Mouse (Mus musculus) Muller cell, postnatal 12 days (primary cell): ENCODE measurements at regions not wholly inside any gene's neighbourhood (a gene's known extent, or its start where the extent isn't known, plus 50 kb on each side); places are given as distances from the start of the nearest gene placed in this dataset.

Experiments used
- DNase-seq: peaks from one replicate; pipeline ENCODE4 v3.0.0-alpha.2; 2015; ENCODE audit errors: inconsistent ontology term

GRCm38 (mm10) chr15:10767535-10767934 is 53.1 kb upstream of the Rai14 start:
- DNase-seq, result no peak

GRCm38 (mm10) chr15:10770410-10771310 is 56.2 kb upstream of the Rai14 start:
- no peak for DNase-seq

- DNase-seq, result no peak
These were observed 56.9 kb upstream of the Rai14 start for GRCm38 (mm10) chr15:10771311-10771690.

GRCm38 (mm10) chr15:10779941-10780620 is 65.7 kb upstream of the Rai14 start:
- DNase-seq, result no peak

GRCm38 (mm10) chr15:10789371-10789770 is 74.9 kb upstream of the Rai14 start:
- DNase-seq, result no peak

GRCm38 (mm10) chr15:10790862-10791497 is 76.6 kb upstream of the Rai14 start:
- no peak for DNase-seq

- peak; percentile 93 for DNase-seq
These were observed 77.2 kb upstream of the Rai14 start for GRCm38 (mm10) chr15:10791516-10792112.

- no peak for DNase-seq
These were observed 77.7 kb upstream of the Rai14 start for GRCm38 (mm10) chr15:10792156-10792555.

GRCm38 (mm10) chr15:10795126-10795792 is 80.8 kb upstream of the Rai14 start:
- DNase-seq, result no peak

- no peak for DNase-seq
These were observed 85.2 kb upstream of the Rai14 start for GRCm38 (mm10) chr15:10799656-10800055.

- no peak for DNase-seq
These were observed 99.8 kb upstream of the Rai14 start for GRCm38 (mm10) chr15:10814195-10814594.

- no peak for DNase-seq
These were observed 100.3 kb upstream of the Rai14 start for GRCm38 (mm10) chr15:10814709-10815108.

GRCm38 (mm10) chr15:10816213-10816621 is 101.8 kb upstream of the Rai14 start:
- peak; percentile 82 for DNase-seq

GRCm38 (mm10) chr15:10818216-10818615 is 103.8 kb upstream of the Rai14 start:
- peak; percentile 60 for DNase-seq

GRCm38 (mm10) chr15:10818706-10819105 is 104.3 kb upstream of the Rai14 start:
- DNase-seq, result peak; percentile 57

GRCm38 (mm10) chr15:10823933-10824332 is 109.5 kb upstream of the Rai14 start:
- DNase-seq, result no peak

GRCm38 (mm10) chr15:10829588-10829987 is 115.2 kb upstream of the Rai14 start:
- no peak for DNase-seq

GRCm38 (mm10) chr15:10830478-10830877 is 116.1 kb upstream of the Rai14 start:
- no peak for DNase-seq

- DNase-seq, result no peak
These were observed 116.7 kb upstream of the Rai14 start for GRCm38 (mm10) chr15:10831106-10831505.

GRCm38 (mm10) chr15:10832331-10832730 is 117.9 kb upstream of the Rai14 start:
- DNase-seq, result no peak

GRCm38 (mm10) chr15:10833866-10834571 is 118.1 kb upstream of the C1qtnf3 start:
- no peak for DNase-seq
